Mouse (Mus musculus) neural tube, embryonic 14.5 days (tissue): ENCODE measurements around the gene Gba2. TPM values are rescaled to one million over a fixed set of nuclear protein-coding genes. Genes with fewer than 3 reads are reported as not detected.

Experiments used
- ATAC-seq: fragments of 200-750 bp; cut with Nextera tagmentation; 2 replicates; pipeline ENCODE4 v1.8.0; 2017; ENCODE audit warnings: low read depth, mild to moderate bottlenecking, moderate TSS enrichment, moderate library complexity
- H3K27ac ChIP-seq: fragments of 300-500 bp; sonication (generic); 2 replicates; pipeline ENCODE4 v1.5.1; 2014; ENCODE audit warnings: low read depth, mild to moderate bottlenecking, control low read depth, low read length, moderate library complexity, mixed read lengths
- H3K27me3 ChIP-seq: fragments of 300-500 bp; sonication (generic); 2 replicates; pipeline ENCODE4 v1.6.1; 2014; ENCODE audit warnings: low read length; ENCODE audit not compliant: control insufficient read depth, insufficient read depth
- H3K36me3 ChIP-seq: fragments of 300-500 bp; sonication (generic); 2 replicates; pipeline ENCODE4 v1.6.1; 2014; ENCODE audit warnings: low read length, mixed read lengths; ENCODE audit not compliant: control insufficient read depth, insufficient read depth
- H3K4me1 ChIP-seq: fragments of 300-500 bp; sonication (generic); 2 replicates; pipeline ENCODE4 v1.6.1; 2014; ENCODE audit warnings: low read length; ENCODE audit not compliant: control insufficient read depth, insufficient read depth
- H3K4me2 ChIP-seq: fragments of 300-500 bp; sonication (generic); 2 replicates; pipeline ENCODE4 v1.6.1; 2014; ENCODE audit warnings: mild to moderate bottlenecking, low read depth, low read length, control low read depth
- H3K4me3 ChIP-seq: fragments of 300-500 bp; sonication (generic); 2 replicates; pipeline ENCODE4 v1.5.1; 2014; ENCODE audit warnings: low read depth, low read length, control low read depth, mixed read lengths
- H3K9ac ChIP-seq: fragments of 300-500 bp; sonication (generic); replicated peaks from 2 replicates; pipeline ENCODE4 v1.6.1; 2014; ENCODE audit warnings: low read depth, mild to moderate bottlenecking, control low read depth, low read length, mixed read lengths
- H3K9me3 ChIP-seq: fragments of 300-500 bp; sonication (generic); 2 replicates; pipeline ENCODE4 v1.6.1; 2016; ENCODE audit warnings: low read length; ENCODE audit not compliant: control insufficient read depth
- WGBS: fragments of 180-500 bp; shearing (Covaris S2); extraction: QIAGEN DNeasy Blood & Tissue Kit; methylation state at CpG from one replicate; pipeline ENCODE4 v1.1.7; 2014; 5-methylcytosine and 5-hydroxymethylcytosine counted together
- polyA plus RNA-seq: library from polyadenylated mRNA; unstranded; fragments of >200 nt; fragmentation: Nextera tagmentation; extraction: Ambion mirVana; gene quantifications from 2 replicates; pipeline ENCODE4 v1.2.1, GENCODE M21; 2014

Gene Gba2
- polyA plus RNA-seq, 1 experiment from 2014 or later, result 44.4 TPM

DNA sequence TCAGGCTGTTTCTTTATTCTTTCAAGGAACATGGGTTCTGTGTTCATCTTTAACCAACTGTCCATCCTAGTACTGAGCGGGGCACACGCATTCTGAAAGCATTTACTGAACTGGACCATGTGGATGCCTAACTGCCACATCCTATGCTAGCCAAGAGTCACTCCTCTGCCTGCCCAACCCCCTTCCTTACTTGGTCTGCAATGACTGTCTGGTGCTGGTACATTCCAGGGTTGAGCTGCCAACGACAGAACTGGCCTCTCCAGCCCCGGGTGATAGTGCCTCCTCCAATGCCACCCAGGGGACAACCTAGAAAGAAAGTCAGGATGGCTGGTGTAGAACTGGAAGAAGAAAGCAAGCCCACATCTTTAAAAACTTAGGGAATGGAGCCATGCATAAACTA lies 5.1 kb downstream of the Gba2 start:
- no peak overlapping the region for H3K4me2 ChIP-seq
- H3K27ac ChIP-seq, result no peak overlapping the region
- no peaks in the 10 kb centered on the region for H3K9me3 ChIP-seq
- H3K36me3 ChIP-seq, result peaks cover 39% of the 10 kb centered on the region
- no peak overlapping the region for H3K9ac ChIP-seq
- H3K27me3 ChIP-seq, result no peaks in the 10 kb centered on the region
- 92% methylated on average over 4 of the region's 4 CpGs for WGBS
- H3K4me1 ChIP-seq, result peaks cover 34% of the 10 kb centered on the region
- no peak overlapping the region for H3K4me3 ChIP-seq
- ATAC-seq, result no peak

DNA sequence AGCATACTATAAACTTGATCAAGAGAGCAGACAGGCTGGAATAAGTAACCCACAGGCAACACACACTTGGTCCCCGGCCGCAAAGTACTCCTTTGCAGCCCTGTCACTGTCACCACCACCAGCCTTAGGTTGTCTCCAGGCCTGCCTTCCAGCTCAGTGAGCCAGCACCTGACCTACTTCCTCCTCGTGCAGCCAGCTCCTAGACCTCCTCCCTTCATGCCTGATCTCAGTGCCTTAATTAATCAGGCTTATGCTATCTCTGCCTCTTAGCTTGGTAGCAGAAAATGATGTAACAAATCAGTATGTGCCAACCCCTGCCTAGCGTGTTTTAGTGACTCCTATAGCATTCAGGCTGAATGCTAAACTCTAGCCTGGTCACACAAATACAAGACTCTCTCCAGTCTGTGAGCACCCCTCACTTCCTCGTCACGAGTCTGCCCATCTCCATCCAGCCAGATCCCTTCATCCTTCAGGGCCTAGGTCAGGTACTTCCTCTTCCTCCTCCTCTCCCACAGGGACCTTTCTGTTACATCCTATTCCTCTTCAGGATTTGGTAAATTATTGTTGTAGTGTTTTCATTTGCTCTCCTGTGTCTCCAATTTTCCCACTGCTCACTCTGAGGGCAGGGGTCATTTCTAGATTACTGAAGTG lies 7.2 kb downstream of the Gba2 start:
- H3K4me1 ChIP-seq, result peaks cover 19% of the 10 kb centered on the region
- no peak overlapping the region for H3K4me3 ChIP-seq
- H3K27ac ChIP-seq, result no peak overlapping the region
- 87% methylated on average over 6 of the region's 6 CpGs for WGBS
- no peak for ATAC-seq
- no peak overlapping the region for H3K9ac ChIP-seq
- no peak overlapping the region for H3K4me2 ChIP-seq
- H3K9me3 ChIP-seq, result no peaks in the 10 kb centered on the region
- H3K36me3 ChIP-seq, result peaks cover 59% of the 10 kb centered on the region
- no peaks in the 10 kb centered on the region for H3K27me3 ChIP-seq

DNA sequence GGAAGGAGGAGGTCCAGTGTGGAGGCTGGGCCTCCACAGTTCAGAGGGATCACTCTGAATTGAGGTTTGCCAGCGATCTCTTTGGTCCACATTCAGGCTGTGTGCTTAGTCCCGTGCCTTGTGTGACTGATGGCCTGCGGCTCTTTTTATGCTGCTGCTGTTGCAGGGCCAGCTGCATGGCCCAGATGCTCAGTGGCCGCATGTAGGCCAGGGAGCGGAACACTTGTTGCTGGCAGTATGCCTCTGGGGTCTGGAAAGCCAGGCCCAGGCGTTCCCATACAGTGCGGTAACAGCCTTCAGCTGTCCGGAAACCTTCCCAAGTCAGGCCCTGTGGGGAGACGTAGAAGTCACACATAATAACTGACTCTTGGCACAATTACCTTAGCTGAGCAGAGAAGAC lies 11.5 kb downstream of the Gba2 start:
- Histone ChIP-seq H3K9me3 (no peaks in the 10 kb centered on the region), H3K4me2 (no peak overlapping the region), H3K27me3 (no peaks in the 10 kb centered on the region), H3K36me3 (peaks cover 57% of the 10 kb centered on the region), H3K9ac (no peak overlapping the region), H3K4me3 (no peak overlapping the region), H3K4me1 (peaks cover 13% of the 10 kb centered on the region), H3K27ac (no peak overlapping the region)
- no peak for ATAC-seq
- 92% methylated on average over 9 of the region's 9 CpGs for WGBS

DNA sequence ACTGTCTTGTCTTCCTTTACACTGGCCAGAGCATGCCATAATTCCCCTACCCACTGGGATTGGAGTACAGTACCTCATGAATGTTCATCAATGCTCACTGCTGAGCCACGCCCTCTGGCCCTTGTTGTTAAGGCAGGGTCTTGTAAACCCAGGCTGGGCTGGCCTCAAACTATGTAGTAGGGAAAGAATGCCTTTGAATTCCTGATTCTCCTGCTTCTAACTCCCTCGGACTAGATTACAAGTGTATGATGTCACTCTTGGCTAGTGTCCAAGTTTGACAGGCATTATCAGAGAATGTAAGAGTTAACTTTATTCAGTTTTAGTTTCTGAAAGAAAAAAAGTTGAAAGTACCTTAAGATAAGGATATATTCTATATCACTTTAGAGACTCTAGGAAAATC lies 14.4 kb downstream of the Gba2 start:
- H3K4me3 ChIP-seq, result no peak overlapping the region; the same call in 1 of the 2 replicates
- H3K27ac ChIP-seq, result no peak overlapping the region
- H3K4me1 ChIP-seq, result peaks cover 27% of the 10 kb centered on the region
- no peaks in the 10 kb centered on the region for H3K27me3 ChIP-seq
- 46% methylated on average over 2 of the region's 2 CpGs for WGBS
- H3K36me3 ChIP-seq, result peaks cover 39% of the 10 kb centered on the region
- no peaks in the 10 kb centered on the region for H3K9me3 ChIP-seq
- ATAC-seq, result no peak
- no peak overlapping the region for H3K9ac ChIP-seq
- H3K4me2 ChIP-seq, result no peak overlapping the region

DNA sequence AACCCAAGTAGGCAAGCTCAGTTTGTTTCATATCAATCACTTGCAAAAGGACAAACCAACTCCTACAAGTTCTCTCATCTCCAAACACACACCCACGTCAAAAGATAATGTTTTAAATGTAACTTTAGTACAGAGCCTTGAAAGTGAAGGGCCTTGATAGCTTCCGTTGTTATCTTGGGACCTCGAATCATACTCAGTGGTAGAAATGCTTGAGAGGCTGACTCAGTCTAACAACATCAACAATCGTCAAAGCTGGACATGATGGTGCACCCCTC lies 15.1 kb downstream of the Gba2 start:
- WGBS, result 90% methylated on average over 4 of the region's 4 CpGs
- no peak overlapping the region; the same call in 1 of the 2 replicates for H3K9ac ChIP-seq
- H3K36me3 ChIP-seq, result peaks cover 35% of the 10 kb centered on the region
- no peak for ATAC-seq
- H3K9me3 ChIP-seq, result no peaks in the 10 kb centered on the region
- H3K27me3 ChIP-seq, result no peaks in the 10 kb centered on the region
- peak overlapping the region; percentile 95 for H3K4me2 ChIP-seq
- peaks cover 32% of the 10 kb centered on the region for H3K4me1 ChIP-seq
- no peak overlapping the region for H3K27ac ChIP-seq
- peak overlapping the region; percentile 63 for H3K4me3 ChIP-seq

DNA sequence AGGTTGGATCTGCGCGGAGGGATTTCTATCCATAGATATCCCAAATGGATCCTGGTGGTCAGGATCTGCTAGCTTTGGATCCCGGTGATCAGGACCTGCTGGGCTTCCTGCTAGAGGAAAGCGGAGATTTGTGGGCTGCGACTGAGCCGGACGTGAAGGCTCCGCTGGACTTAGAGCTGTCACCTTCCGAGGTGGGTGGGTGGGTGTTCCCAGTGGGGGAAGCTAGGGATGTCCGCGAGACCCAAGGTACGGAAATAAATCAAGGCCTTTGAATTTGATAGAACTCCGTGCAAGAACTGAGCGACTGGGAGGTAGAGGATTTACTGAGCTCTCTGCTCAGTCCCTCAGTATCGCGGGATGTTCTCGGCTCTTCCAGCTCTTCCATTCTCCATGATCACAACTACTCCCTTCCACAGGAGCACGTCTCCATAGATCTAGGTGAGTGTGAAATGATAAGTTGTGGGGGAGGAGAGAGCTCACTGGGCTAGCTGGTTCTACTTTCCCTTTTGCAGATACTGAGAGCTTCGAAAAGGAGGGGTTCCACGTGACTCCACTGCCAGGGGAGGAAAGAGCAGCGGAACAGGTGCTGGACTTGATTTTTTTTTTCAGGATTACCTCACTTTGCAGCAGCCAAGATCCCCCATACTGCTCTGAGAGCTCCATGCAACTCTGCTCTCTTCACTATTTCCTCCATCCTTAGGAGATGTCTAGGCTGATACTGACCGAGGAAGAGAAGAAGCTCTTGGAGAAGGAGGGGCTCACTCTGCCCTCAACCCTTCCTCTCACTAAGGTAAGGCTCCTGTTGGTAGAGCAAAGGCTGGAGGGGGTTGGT lies 15.7 kb downstream of the Gba2 start:
- peak overlapping the region; percentile 71 for H3K9ac ChIP-seq
- H3K9me3 ChIP-seq, result no peaks in the 10 kb centered on the region
- H3K27ac ChIP-seq, result peak overlapping the region; percentile 95
- H3K4me3 ChIP-seq, result peak overlapping the region; percentile 63
- peak overlapping the region; percentile 95 for H3K4me2 ChIP-seq
- H3K36me3 ChIP-seq, result peaks cover 29% of the 10 kb centered on the region
- no peak; the same call in 1 of the 2 replicates for ATAC-seq
- H3K4me1 ChIP-seq, result peaks cover 32% of the 10 kb centered on the region
- 9% methylated on average over 22 of the region's 22 CpGs for WGBS
- no peaks in the 10 kb centered on the region for H3K27me3 ChIP-seq

DNA sequence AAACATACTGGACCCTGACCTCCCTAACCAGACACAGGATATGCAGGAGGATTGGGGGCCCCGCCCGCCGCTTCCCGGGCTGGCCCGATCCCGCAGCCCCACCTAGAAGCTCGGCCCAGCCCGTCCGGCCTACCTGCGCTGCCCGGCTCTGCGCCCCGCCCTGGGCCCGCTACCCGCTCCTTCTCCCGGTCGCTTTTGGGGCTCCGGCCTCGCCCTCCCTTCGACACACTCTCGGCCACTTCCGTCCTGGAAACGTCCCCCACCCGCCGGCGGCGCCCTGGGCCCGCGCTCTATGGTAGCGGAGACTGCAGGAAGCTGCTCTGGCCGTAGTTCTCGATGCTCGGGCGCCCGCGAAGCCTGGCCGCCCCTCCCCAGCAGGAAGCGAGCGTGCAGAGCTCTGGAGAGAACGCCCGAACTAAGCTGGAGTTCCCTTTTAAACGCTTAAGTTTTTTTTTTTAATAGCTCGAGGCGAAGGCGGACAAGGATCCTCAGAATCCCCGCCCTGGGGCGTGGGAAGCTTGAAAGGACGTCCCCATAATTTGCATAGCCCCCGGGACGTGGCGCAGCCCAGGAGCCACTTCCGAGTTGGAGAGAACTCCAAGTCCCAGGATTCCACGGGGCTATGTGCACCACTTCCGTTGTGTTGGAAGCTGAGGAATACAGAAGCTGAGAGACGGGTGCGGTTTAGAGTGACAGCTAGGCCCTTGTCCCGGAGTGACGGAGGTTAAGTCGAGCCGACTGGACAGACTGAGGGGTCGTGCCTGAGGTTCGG lies 16.5 kb downstream of the Gba2 start, which contains the start of the genes Creb3 and Tln1:
Gene Creb3 (plus strand): TSS at position 336 of the 772 bp plus-strand sequence.
Gene Tln1 (minus strand): TSS at position 695 of the 772 bp plus-strand sequence.
- peak within 1 kb of the TSS; percentile 71 for H3K9ac ChIP-seq
- H3K4me2 ChIP-seq, result peak within 1 kb of the TSS; percentile 95
- peaks cover 32% of the 10 kb centered on the region for H3K4me1 ChIP-seq
- peak within 1 kb of the TSS; percentile 95 for H3K27ac ChIP-seq
- H3K36me3 ChIP-seq, result peaks cover 22% of the 10 kb centered on the region
- H3K9me3 ChIP-seq, result no peaks in the 10 kb centered on the region
- under 1% methylated on average over 62 of the region's 62 CpGs for WGBS
- ATAC-seq, result peak; percentile 97
- peak within 1 kb of the TSS; percentile 63 for H3K4me3 ChIP-seq
- H3K27me3 ChIP-seq, result no peaks in the 10 kb centered on the region

DNA sequence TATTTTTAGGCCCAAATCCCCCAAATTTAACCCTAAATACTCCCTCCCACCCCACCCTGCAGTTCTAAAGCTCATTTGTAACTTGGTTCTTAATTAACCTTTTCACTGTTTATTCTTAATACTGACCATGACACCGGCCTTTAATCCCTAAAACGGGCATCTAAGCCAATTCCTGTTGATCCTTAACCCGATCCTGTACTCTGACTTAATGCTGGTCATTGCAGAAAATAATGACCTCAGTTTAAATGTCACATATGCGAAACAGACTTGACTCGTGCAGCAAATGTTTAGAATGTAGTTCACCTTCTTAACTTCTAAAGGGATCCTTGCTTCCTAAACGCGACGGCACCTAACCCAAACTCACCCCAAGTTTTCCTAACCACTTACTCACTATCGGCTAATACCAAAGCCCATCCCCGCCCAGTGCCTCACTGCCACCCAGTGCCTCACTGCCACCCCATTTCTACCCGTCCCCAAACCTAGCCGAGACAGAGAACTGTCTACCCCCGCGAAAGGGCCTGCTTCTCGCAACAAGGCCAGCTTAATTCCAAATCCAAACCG lies 17.2 kb downstream of the Gba2 start:
- 3% methylated on average over 16 of the region's 16 CpGs for WGBS
- H3K36me3 ChIP-seq, result peaks cover 15% of the 10 kb centered on the region
- peak overlapping the region; percentile 63 for H3K4me3 ChIP-seq
- peak overlapping the region; percentile 80 for H3K4me2 ChIP-seq
- peak overlapping the region; percentile 95 for H3K27ac ChIP-seq
- no peak; the same call in 1 of the 2 replicates for ATAC-seq
- peaks cover 32% of the 10 kb centered on the region for H3K4me1 ChIP-seq
- H3K9me3 ChIP-seq, result no peaks in the 10 kb centered on the region
- peak overlapping the region; percentile 71 for H3K9ac ChIP-seq
- H3K27me3 ChIP-seq, result no peaks in the 10 kb centered on the region
